Mouse (Mus musculus) mouse trophoblast stem cell (cell line): ENCODE measurements at regions not wholly inside any gene's neighbourhood (a gene's known extent, or its start where the extent isn't known, plus 50 kb on each side); places are given as distances from the start of the nearest gene placed in this dataset.

Experiments used
- in situ Hi-C, 2 experiments: fragments of 300-500 bp; cut with MseI, MboI; formaldehyde crosslinking; loops; 2 replicates in 1 of 2; 3 replicates in 1 of 2; pipeline ENCODE4 v1.15.1; 2025

- in situ Hi-C loops = no loop called here
Observed at GRCm38 (mm10) chr8:10719411-10719810, 288.8 kb downstream of the Irs2 start.

- in situ Hi-C loops = no loop called here
Observed at GRCm38 (mm10) chr8:10717297-10717696, 291.0 kb downstream of the Irs2 start.

GRCm38 (mm10) chr8:10716161-10716560, 292.1 kb downstream of the Irs2 start:
- in situ Hi-C loops = no loop called here

GRCm38 (mm10) chr8:10713515-10714042, 294.7 kb downstream of the Irs2 start:
- in situ Hi-C loops = no loop called here

GRCm38 (mm10) chr8:10712118-10712689, 296.1 kb downstream of the Irs2 start:
- in situ Hi-C loops = no loop called here

GRCm38 (mm10) chr8:10711474-10711873, 296.8 kb downstream of the Irs2 start:
- in situ Hi-C loops = no loop called here

- in situ Hi-C loops = no loop called here
Observed at GRCm38 (mm10) chr8:10708509-10708908, 299.7 kb downstream of the Irs2 start.

- in situ Hi-C loops = no loop called here
Observed at GRCm38 (mm10) chr8:10707122-10707521, 301.1 kb downstream of the Irs2 start.

- in situ Hi-C loops = no loop called here
Observed at GRCm38 (mm10) chr8:10705909-10706308, 302.3 kb downstream of the Irs2 start.

- in situ Hi-C loops = no loop called here
Observed at GRCm38 (mm10) chr8:10702755-10703154, 305.5 kb downstream of the Irs2 start.

GRCm38 (mm10) chr8:10702248-10702647, 306.0 kb downstream of the Irs2 start:
- in situ Hi-C loops = no loop called here

- in situ Hi-C loops = no loop called here
Observed at GRCm38 (mm10) chr8:10701648-10702061, 306.6 kb downstream of the Irs2 start.

- in situ Hi-C loops = no loop called here
Observed at GRCm38 (mm10) chr8:10701226-10701625, 307.0 kb downstream of the Irs2 start.

GRCm38 (mm10) chr8:10699669-10700068, 308.6 kb downstream of the Irs2 start:
- in situ Hi-C loops = no loop called here

GRCm38 (mm10) chr8:10695181-10695580, 313.1 kb downstream of the Irs2 start:
- in situ Hi-C loops = no loop called here

GRCm38 (mm10) chr8:10690659-10691058, 317.6 kb downstream of the Irs2 start:
- in situ Hi-C loops = no loop called here

- in situ Hi-C loops = no loop called here
Observed at GRCm38 (mm10) chr8:10689881-10690280, 318.4 kb downstream of the Irs2 start.

GRCm38 (mm10) chr8:10687867-10688561, 320.2 kb downstream of the Irs2 start:
- in situ Hi-C loops = no loop called here
